Mouse (Mus musculus): ENCODE results near the gene Ufsp1. TPM values are rescaled to one million over a fixed set of nuclear protein-coding genes. Genes with fewer than 3 reads are reported as not detected.

Gene Ufsp1
- polyA plus RNA-seq, 1 experiment from 2014 or later, result 10.0 TPM

DNA sequence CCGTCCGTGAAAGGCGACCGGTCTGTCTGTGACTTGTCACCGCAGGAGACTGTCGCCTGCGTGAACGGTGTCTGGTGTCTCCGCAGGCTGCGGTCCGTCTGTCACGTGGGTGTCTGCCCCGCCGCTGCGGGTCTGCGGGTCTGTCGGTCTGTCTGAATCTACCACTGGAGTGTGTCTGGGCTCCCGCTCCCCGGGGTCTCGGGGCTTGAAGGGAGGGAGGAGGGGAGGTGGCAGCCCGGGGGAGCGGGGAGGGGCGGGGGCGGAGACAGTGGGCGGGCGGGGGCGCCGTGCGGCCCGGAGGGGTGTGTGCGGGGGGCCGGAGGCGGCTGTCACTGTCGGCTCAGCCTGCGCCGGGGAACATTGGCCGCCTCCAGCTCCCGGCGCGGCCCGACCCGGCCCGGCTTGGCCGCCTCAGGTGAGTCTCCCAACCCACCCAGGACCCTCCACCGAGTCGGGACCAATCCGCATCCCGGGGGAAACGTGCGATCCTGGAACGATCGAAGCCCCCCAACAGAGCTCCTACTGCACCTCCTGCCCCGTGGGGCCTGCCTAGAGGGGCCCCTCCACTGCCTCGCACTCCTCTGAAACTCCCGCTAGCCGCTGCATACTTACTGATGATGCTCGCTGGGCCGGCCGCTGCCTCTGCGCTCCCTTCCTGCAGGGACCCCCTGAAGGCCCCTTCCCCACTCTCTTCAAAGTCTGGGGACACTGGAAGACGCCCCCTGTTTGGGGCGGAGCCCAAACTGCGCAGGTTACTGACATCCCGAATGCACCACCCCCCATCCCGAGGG lies 6.3 kb upstream of the Ufsp1 start:
- H3K36me3 ChIP-seq, result no peaks in the 10 kb centered on the region
- peak overlapping the region; percentile 64 for H3K27ac ChIP-seq
- H3K9ac ChIP-seq (replicated peaks), result peak overlapping the region; percentile 74
- peaks cover 40% of the 10 kb centered on the region for H3K4me1 ChIP-seq (replicated peaks)
- H3K27me3 ChIP-seq, result peaks cover 50% of the 10 kb centered on the region
- no peaks in the 10 kb centered on the region for H3K9me3 ChIP-seq
- WGBS, result under 1% methylated on average over 56 of the region's 65 CpGs
- peak overlapping the region; percentile 95 for H3K4me2 ChIP-seq (replicated peaks)
- H3K4me3 ChIP-seq (replicated peaks), result peak overlapping the region; percentile 54
- ATAC-seq, result peak; percentile 38

DNA sequence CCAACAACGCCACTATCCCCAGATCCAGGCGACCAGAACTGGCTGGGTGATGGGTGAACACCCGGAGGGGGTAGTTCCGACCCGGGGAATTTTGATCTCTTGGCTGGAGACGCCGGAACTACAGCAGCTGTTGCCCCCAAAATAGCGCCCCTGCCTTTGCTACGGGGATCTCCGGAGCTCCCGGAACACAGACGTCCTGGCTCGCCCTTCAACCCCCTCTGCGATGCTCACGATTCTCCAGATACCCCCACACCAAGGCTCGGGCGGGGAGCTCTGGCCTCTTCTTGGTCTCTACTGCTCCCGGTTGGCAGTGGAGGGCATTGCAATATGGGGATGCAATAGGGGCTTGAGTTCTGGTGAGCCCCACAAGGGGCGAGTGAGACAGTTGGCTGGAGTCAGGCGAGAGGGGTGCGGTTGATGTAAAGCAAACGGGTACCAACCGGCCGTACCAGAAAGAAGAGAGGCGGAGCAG lies 5.4 kb upstream of the Ufsp1 start:
- Histone ChIP-seq H3K9me3 (no peaks in the 10 kb centered on the region), H3K4me1 (replicated peaks) (peaks cover 49% of the 10 kb centered on the region), H3K4me2 (replicated peaks) (peak overlapping the region; percentile 95), H3K27ac (no peak overlapping the region), H3K4me3 (replicated peaks) (peak overlapping the region; percentile 54), H3K27me3 (peaks cover 50% of the 10 kb centered on the region), H3K36me3 (no peaks in the 10 kb centered on the region), H3K9ac (replicated peaks) (peak overlapping the region; percentile 53; the same call in 1 of the 2 replicates)
- ATAC-seq, result no peak
- WGBS, result 1% methylated on average over 25 of the region's 25 CpGs

- Histone ChIP-seq H3K27me3 (peaks cover 50% of the 10 kb centered on the region), H3K9me3 (no peaks in the 10 kb centered on the region), H3K27ac (no peak overlapping the region), H3K4me1 (replicated peaks) (peaks cover 51% of the 10 kb centered on the region), H3K9ac (replicated peaks) (no peak overlapping the region), H3K4me3 (replicated peaks) (peak overlapping the region; percentile 54), H3K36me3 (no peaks in the 10 kb centered on the region), H3K4me2 (replicated peaks) (peak overlapping the region; percentile 95)
- no peak for ATAC-seq
- 54% methylated on average over 13 of the region's 13 CpGs for WGBS
Observed at GRCm38 (mm10) chr5:137289591-137290365, 4.7 kb upstream of the Ufsp1 start.

GRCm38 (mm10) chr5:137290677-137291076 lies 3.8 kb upstream of the Ufsp1 start:
- peaks cover 50% of the 10 kb centered on the region for H3K27me3 ChIP-seq
- H3K4me3 ChIP-seq (replicated peaks), result no peak overlapping the region
- H3K36me3 ChIP-seq, result peaks cover 8% of the 10 kb centered on the region
- WGBS, result 26% methylated on average over 15 of the region's 15 CpGs
- peaks cover 59% of the 10 kb centered on the region for H3K4me1 ChIP-seq (replicated peaks)
- H3K27ac ChIP-seq, result no peak overlapping the region
- H3K4me2 ChIP-seq (replicated peaks), result peak overlapping the region; percentile 22; the same call in 1 of the 2 replicates
- ATAC-seq, result no peak
- H3K9ac ChIP-seq (replicated peaks), result 0 out of 2 replicates have a peak overlapping the region, but pooled peaks have one; percentile 10
- H3K9me3 ChIP-seq, result no peaks in the 10 kb centered on the region

DNA sequence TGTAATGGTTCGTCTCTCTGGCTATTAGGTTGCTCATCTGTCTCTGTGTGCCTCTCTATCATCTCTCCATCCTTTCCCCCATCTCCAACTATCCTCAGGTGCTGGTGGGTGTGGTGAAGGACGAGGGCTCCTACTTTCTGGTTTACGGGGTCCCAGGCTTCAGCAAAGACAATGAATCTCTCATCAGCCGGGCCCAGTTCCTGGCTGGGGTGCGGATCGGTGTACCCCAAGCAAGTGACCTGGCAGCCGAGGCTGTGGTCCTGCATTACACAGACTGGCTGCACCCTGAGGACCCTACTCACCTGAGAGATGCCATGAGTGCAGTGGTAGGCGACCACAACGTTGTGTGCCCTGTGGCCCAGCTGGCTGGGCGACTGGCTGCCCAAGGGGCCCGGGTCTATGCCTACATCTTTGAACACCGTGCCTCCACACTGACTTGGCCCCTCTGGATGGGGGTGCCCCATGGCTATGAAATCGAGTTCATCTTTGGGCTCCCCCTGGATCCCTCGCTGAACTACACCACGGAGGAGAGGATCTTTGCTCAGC lies 3.0 kb upstream of the Ufsp1 start:
- no peak overlapping the region for H3K9ac ChIP-seq (replicated peaks)
- peaks cover 50% of the 10 kb centered on the region for H3K27me3 ChIP-seq
- H3K27ac ChIP-seq, result no peak overlapping the region
- H3K9me3 ChIP-seq, result no peaks in the 10 kb centered on the region
- 80% methylated on average over 15 of the region's 15 CpGs for WGBS
- peaks cover 16% of the 10 kb centered on the region for H3K36me3 ChIP-seq
- H3K4me3 ChIP-seq (replicated peaks), result no peak overlapping the region
- H3K4me2 ChIP-seq (replicated peaks), result no peak overlapping the region
- H3K4me1 ChIP-seq (replicated peaks), result peaks cover 56% of the 10 kb centered on the region
- no peak for ATAC-seq

- WGBS, result under 1% methylated on average over 15 of the region's 15 CpGs
- ATAC-seq, result 0 out of 2 replicates have a peak, but pooled peaks have one; percentile 2
- H3K9me3 ChIP-seq, result no peaks in the 10 kb centered on the region
- H3K36me3 ChIP-seq, result peaks cover 34% of the 10 kb centered on the region
- peak overlapping the region; percentile 63 for H3K4me3 ChIP-seq (replicated peaks)
- peak overlapping the region; percentile 86 for H3K9ac ChIP-seq (replicated peaks)
- H3K4me1 ChIP-seq (replicated peaks), result peaks cover 40% of the 10 kb centered on the region
- H3K27me3 ChIP-seq, result peaks cover 43% of the 10 kb centered on the region
- H3K4me2 ChIP-seq (replicated peaks), result peak overlapping the region; percentile 100
- H3K27ac ChIP-seq, result peak overlapping the region; percentile 87; the same call in 1 of the 2 replicates
Observed at GRCm38 (mm10) chr5:137293282-137293681, 1.1 kb upstream of the Ufsp1 start.

DNA sequence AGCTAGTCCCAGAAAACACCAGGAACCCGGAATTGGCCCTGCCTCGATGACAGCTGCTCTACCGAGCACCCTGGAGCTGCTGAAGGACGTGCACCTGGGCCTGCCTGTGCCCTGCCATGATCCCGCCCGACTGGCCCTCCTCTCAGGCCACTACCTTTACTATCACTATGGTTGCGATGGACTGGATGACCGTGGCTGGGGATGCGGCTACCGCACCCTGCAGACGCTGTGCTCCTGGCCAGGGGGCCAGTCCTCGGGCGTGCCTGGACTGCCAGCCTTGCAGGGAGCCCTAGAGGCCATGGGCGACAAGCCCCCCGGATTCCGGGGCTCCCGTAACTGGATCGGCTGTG lies 290 bp downstream of the Ufsp1 start:
- H3K4me3 ChIP-seq (replicated peaks), result peak overlapping the region; percentile 63
- ATAC-seq, result peak; percentile 74
- H3K4me1 ChIP-seq (replicated peaks), result peaks cover 28% of the 10 kb centered on the region
- H3K9ac ChIP-seq (replicated peaks), result peak overlapping the region; percentile 86
- H3K36me3 ChIP-seq, result peaks cover 48% of the 10 kb centered on the region
- H3K27me3 ChIP-seq, result peaks cover 30% of the 10 kb centered on the region
- H3K27ac ChIP-seq, result peak overlapping the region; percentile 87
- H3K4me2 ChIP-seq (replicated peaks), result peak overlapping the region; percentile 100
- H3K9me3 ChIP-seq, result no peaks in the 10 kb centered on the region
- 8% methylated on average over 18 of the region's 18 CpGs for WGBS

DNA sequence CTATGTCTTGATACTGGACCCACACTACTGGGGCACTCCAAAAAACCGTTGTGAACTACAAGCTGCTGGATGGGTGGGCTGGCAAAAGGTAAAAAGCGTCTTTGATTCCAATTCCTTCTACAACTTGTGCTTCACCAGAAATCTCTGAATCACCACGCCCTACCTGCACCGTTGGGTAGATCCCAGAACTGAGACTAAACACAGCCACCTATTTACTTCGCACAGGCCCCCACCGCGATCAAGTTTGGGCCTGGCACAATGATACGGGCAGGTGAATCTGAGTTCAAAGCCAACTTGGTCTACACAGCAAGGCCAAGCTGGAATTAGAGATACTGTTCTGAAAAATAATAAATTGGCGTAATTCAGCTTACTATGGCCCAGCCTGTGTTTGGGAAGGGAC lies 867 bp downstream of the Ufsp1 start:
- peak overlapping the region; percentile 100 for H3K4me2 ChIP-seq (replicated peaks)

GRCm38 (mm10) chr5:137295712-137296111 lies 1.3 kb downstream of the Ufsp1 start:
- Histone ChIP-seq H3K27me3 (peaks cover 20% of the 10 kb centered on the region), H3K4me2 (replicated peaks) (no peak overlapping the region), H3K36me3 (peaks cover 58% of the 10 kb centered on the region), H3K9ac (replicated peaks) (no peak overlapping the region), H3K4me1 (replicated peaks) (peaks cover 25% of the 10 kb centered on the region), H3K4me3 (replicated peaks) (no peak overlapping the region), H3K9me3 (no peaks in the 10 kb centered on the region), H3K27ac (no peak overlapping the region)
- ATAC-seq, result no peak
- 93% methylated on average over 15 of the region's 15 CpGs for WGBS

More for the DNA sequence above, 867 bp downstream of the Ufsp1 start:
- H3K4me1 ChIP-seq (replicated peaks), result peaks cover 25% of the 10 kb centered on the region
- peak overlapping the region; percentile 86 for H3K9ac ChIP-seq (replicated peaks)
- ATAC-seq, result no peak
- peak overlapping the region; percentile 63 for H3K4me3 ChIP-seq (replicated peaks)
- no peaks in the 10 kb centered on the region for H3K9me3 ChIP-seq
- H3K36me3 ChIP-seq, result peaks cover 54% of the 10 kb centered on the region
- peak overlapping the region; percentile 87 for H3K27ac ChIP-seq
- 84% methylated on average over 9 of the region's 9 CpGs for WGBS
- peaks cover 25% of the 10 kb centered on the region for H3K27me3 ChIP-seq

DNA sequence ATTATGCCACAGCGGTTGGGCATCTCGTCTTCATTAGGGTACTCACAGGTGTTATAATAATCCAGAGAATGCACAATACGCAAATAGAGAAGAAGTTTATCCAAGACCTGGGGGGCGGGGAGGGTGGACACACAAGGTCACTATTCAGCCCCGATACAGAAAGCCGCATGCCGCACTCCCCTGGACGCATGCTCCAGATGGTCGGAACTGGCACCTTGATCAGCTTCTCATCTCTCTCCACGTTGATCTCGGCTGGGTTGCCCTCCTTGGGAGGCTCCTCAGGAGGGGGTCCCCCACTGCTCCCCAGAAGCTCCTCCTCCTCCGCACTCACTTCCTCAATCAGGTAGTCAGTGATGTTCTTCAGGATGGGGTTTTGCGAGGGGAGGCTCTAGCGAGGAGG lies 2.7 kb downstream of the Ufsp1 start:
- H3K4me1 ChIP-seq (replicated peaks), result peaks cover 25% of the 10 kb centered on the region

DNA sequence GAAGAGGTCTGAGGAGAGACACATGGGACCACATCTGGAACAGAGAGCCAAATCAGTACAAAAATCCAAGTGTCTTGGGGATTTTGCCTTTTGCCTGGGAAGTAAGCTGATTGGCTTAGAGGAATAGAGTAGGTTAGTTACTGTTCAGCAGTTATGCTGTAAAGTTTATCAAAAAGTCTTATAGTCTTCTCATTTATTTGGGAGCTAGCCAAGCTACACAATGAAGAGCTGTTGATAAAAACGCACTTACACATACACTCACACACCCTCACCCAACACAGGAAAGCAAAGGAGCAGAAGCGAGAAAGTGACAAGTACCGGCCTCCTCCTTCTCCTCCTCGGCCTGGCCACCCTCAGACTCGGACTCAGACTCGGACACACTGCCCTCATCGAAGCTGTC lies 4.8 kb downstream of the Ufsp1 start:
- H3K27me3 ChIP-seq, result no peaks in the 10 kb centered on the region

More for the DNA sequence above, 2.7 kb downstream of the Ufsp1 start:
- ATAC-seq, result no peak
- Histone ChIP-seq H3K4me2 (replicated peaks) (no peak overlapping the region), H3K9me3 (no peaks in the 10 kb centered on the region), H3K9ac (replicated peaks) (no peak overlapping the region), H3K4me3 (replicated peaks) (no peak overlapping the region), H3K27ac (no peak overlapping the region), H3K27me3 (peaks cover 6% of the 10 kb centered on the region), H3K36me3 (peaks cover 72% of the 10 kb centered on the region)
- 94% methylated on average over 14 of the region's 14 CpGs for WGBS

More for the DNA sequence above, 4.8 kb downstream of the Ufsp1 start:
- peaks cover 23% of the 10 kb centered on the region for H3K4me1 ChIP-seq (replicated peaks)
- no peaks in the 10 kb centered on the region for H3K9me3 ChIP-seq
- no peak for ATAC-seq
- peaks cover 93% of the 10 kb centered on the region for H3K36me3 ChIP-seq
- H3K4me3 ChIP-seq (replicated peaks), result no peak overlapping the region
- H3K27ac ChIP-seq, result no peak overlapping the region
- 89% methylated on average over 7 of the region's 7 CpGs for WGBS
- H3K4me2 ChIP-seq (replicated peaks), result no peak overlapping the region
- no peak overlapping the region for H3K9ac ChIP-seq (replicated peaks)

Data from midbrain, embryonic 13.5 days (tissue).